Mouse (Mus musculus) kidney, embryonic 15.5 days (tissue): ENCODE results near the gene Rbm44. TPM values are rescaled to one million over a fixed set of nuclear protein-coding genes. Genes with fewer than 3 reads are reported as not detected.

Experiments used
- ATAC-seq: fragments of 200-750 bp; cut with Nextera tagmentation; replicated peaks from 2 replicates; pipeline ENCODE4 v1.8.0; 2017; ENCODE audit warnings: moderate TSS enrichment; ENCODE audit not compliant: low FRiP score
- H3K27ac ChIP-seq: fragments of 300-500 bp; sonication (generic); 2 replicates; pipeline ENCODE4 v1.5.1; 2015; ENCODE audit warnings: mild to moderate bottlenecking, inconsistent platforms
- H3K27me3 ChIP-seq: fragments of 300-500 bp; sonication (generic); 2 replicates; pipeline ENCODE4 v1.6.1; 2015; ENCODE audit warnings: inconsistent platforms
- H3K36me3 ChIP-seq: fragments of 300-500 bp; sonication (generic); 2 replicates; pipeline ENCODE4 v1.6.1; 2015; ENCODE audit warnings: inconsistent platforms
- H3K4me1 ChIP-seq: fragments of 300-500 bp; sonication (generic); 2 replicates; pipeline ENCODE4 v1.6.1; 2015; ENCODE audit warnings: inconsistent platforms
- H3K4me2 ChIP-seq: fragments of 300-500 bp; sonication (generic); 2 replicates; pipeline ENCODE4 v1.6.1; 2015; ENCODE audit warnings: moderate library complexity, mild to moderate bottlenecking, inconsistent platforms
- H3K4me3 ChIP-seq: fragments of 300-500 bp; sonication (generic); replicated peaks from 2 replicates; pipeline ENCODE4 v1.5.1; 2015; ENCODE audit warnings: mild to moderate bottlenecking, inconsistent platforms
- H3K9ac ChIP-seq: fragments of 300-500 bp; sonication (generic); 2 replicates; pipeline ENCODE4 v1.6.1; 2015; ENCODE audit warnings: mild to moderate bottlenecking, inconsistent platforms
- H3K9me3 ChIP-seq: fragments of 300-500 bp; sonication (generic); replicated peaks from 2 replicates; pipeline ENCODE4 v1.6.1; 2016; ENCODE audit warnings: inconsistent platforms
- WGBS: fragments of 180-500 bp; shearing (Covaris S2); methylation state at CpG from one replicate; pipeline ENCODE4 v1.1.7; 2015; ENCODE audit warnings: mixed read lengths; 5-methylcytosine and 5-hydroxymethylcytosine counted together
- polyA plus RNA-seq: library from polyadenylated mRNA; unstranded; fragments of >200 nt; fragmentation: Nextera tagmentation; extraction: Ambion mirVana; gene quantifications from 2 replicates; pipeline ENCODE4 v1.2.1, GENCODE M21; 2015

Rbm44 gene
- polyA plus RNA-seq, 1 experiment from 2014 or later = 0.61 TPM

DNA sequence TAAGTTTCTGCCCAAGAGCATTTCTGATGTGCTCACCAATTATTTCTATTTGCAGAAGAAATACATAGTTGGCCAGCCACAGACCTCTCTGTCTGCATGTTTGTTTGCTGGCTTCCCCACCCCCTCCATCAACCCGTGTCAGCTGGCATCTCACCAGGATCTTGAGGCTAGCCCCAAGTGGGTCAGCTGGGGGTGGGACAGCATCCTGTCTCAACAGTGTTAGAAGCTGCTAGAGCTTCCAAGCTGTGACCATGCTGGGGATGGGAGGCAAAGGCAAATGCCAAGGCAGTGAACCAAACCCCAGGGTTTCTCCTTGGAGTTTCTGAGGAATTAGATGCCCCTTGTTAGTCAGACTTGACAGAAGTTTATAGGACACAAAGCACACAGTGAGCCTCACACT is 71.1 kb downstream of the Rbm44 start:
- H3K27me3 ChIP-seq = no peaks in the 10 kb centered on the region
- WGBS = 50% methylated on average over 1 of the region's 1 CpGs
- no peak overlapping the region for H3K4me2 ChIP-seq
- H3K27ac ChIP-seq = no peak overlapping the region
- H3K4me3 ChIP-seq = no peak overlapping the region
- no peaks in the 10 kb centered on the region for H3K9me3 ChIP-seq
- H3K36me3 ChIP-seq = no peaks in the 10 kb centered on the region
- H3K9ac ChIP-seq = no peak overlapping the region
- no peak for ATAC-seq
- 0 out of 2 replicates have a peak, but pooled peaks cover 13% of the 10 kb centered on the region for H3K4me1 ChIP-seq

DNA sequence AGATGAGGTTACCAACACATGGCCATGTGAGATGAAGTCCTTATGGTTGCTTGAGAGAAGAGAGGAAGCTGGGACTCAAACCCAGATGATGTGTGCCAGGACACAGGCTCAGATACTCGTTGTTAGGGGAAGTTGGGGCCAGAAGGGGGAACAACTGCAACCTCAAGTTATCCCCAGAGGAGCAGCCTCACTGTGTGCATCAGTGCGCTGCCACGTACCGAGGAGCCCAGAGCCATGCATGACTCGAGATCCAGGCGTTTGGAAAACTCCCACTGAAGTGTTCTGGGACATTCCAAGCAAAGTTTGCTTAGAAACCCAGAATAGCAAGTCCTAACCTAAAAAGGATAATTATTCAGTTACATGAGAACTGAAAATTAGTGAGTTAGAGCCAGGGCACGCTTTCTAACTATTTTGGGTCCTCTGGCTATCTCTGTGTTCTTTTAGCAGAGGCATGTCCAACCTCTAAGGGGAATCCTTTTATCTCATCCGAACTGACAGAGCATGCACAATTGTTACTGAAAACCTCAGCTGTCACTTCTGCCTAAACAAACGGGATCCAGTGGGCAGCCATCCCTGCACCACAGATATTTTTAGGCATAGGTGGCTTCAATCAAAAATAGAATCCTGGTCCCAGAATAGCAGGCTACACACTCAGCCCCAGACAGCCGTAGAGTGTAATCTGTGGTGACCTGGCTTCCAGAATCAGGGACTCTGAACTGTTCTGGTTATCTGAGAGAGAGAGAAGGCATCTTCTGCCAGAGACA is 71.8 kb downstream of the Rbm44 start:
- Histone ChIP-seq H3K27ac (no peak overlapping the region), H3K27me3 (no peaks in the 10 kb centered on the region), H3K9ac (no peak overlapping the region), H3K9me3 (no peaks in the 10 kb centered on the region), H3K36me3 (no peaks in the 10 kb centered on the region), H3K4me1 (0 out of 2 replicates have a peak, but pooled peaks cover 6% of the 10 kb centered on the region), H3K4me2 (no peak overlapping the region), H3K4me3 (no peak overlapping the region)
- ATAC-seq = no peak
- WGBS = 52% methylated on average over 10 of the region's 10 CpGs

DNA sequence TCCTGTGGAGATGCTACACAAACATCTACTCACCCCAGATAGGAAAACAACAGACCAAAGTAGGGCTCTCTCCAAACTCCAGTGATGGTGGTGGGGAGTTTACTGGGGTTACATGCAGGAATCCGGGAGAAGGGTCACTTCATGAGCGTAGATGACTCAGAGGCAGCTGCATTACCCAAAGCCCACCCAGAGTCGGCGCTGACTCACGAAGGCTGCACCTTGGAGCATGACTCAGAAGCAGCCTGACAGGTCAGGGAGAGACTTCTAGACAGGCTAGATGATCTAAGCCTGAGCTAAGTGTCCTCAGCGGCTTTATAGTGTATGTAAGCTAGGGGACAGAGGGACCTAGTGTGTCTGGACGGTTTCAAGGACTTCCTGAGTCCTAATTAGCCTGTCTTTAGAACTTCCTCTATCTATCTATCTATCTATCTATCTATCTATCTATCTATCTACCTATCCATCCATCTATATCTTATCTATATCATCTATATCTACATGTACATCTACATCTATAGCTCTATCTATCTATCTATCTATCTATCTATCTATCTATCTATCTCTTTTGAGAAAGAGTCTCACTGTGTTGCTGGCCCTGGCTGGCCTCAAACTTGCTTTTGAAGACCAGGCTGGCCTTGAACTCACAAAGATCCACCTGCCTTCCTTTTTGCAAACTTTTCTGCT is 74.9 kb downstream of the Rbm44 start:
- ATAC-seq = no peak
- Histone ChIP-seq H3K4me3 (no peak overlapping the region), H3K36me3 (no peaks in the 10 kb centered on the region), H3K27me3 (no peaks in the 10 kb centered on the region), H3K9me3 (no peaks in the 10 kb centered on the region), H3K4me1 (0 out of 2 replicates have a peak, but pooled peaks cover 5% of the 10 kb centered on the region), H3K4me2 (no peak overlapping the region), H3K9ac (no peak overlapping the region), H3K27ac (no peak overlapping the region)
- WGBS = 85% methylated on average over 7 of the region's 7 CpGs

DNA sequence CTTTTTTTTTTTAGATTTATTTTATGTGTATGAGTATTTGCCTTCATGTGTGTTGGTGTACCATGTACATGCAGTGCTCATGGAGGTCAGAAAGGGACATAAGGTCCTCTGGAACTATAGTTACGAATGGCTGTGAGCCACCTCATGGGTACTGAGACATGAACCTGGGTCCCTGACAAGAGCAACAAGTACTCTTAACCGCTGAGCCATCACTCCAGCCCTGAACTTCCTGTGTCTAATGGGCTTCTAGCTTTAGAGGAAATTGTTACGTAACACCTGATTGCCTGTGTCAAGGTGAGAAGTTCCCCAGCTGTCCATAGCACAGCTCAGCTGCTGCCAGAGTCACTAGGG is 75.4 kb downstream of the Rbm44 start:
- Histone ChIP-seq H3K9ac (no peak overlapping the region), H3K4me3 (no peak overlapping the region), H3K4me1 (0 out of 2 replicates have a peak, but pooled peaks cover 5% of the 10 kb centered on the region), H3K9me3 (no peaks in the 10 kb centered on the region), H3K36me3 (no peaks in the 10 kb centered on the region), H3K27ac (no peak overlapping the region), H3K4me2 (no peak overlapping the region), H3K27me3 (no peaks in the 10 kb centered on the region)
- WGBS = 65% methylated on average over 3 of the region's 3 CpGs
- ATAC-seq = no peak

Other genes with a start within 250 kb of the Rbm44 start
- 0.38 and 0.48 TPM in 2 replicates for gene Mlph, start 230.0 kb upstream of the Rbm44 start, polyA plus RNA-seq
- gene Prlh, start 192.0 kb upstream of the Rbm44 start, polyA plus RNA-seq = not detected in 2 replicates
- gene Rab17, start 175.4 kb upstream of the Rbm44 start, polyA plus RNA-seq = 8.3 and 9.6 TPM in 2 replicates
- 42.6 and 43.9 TPM in 2 replicates for gene Lrrfip1, start 146.4 kb upstream of the Rbm44 start, polyA plus RNA-seq
- 2.4 and 2.5 TPM in 2 replicates for gene Ramp1, start 34.7 kb downstream of the Rbm44 start, polyA plus RNA-seq
- 72.6 and 77.9 TPM in 2 replicates for gene Ube2f, start 105.2 kb downstream of the Rbm44 start, polyA plus RNA-seq
- gene Scly, start 153.2 kb downstream of the Rbm44 start, polyA plus RNA-seq = 21.7 and 22.2 TPM in 2 replicates
- 0.06 and 0.10 TPM in 2 replicates for gene Espnl, start 177.0 kb downstream of the Rbm44 start, polyA plus RNA-seq
- gene Klhl30, start 205.9 kb downstream of the Rbm44 start, polyA plus RNA-seq = 0.53 and 0.73 TPM in 2 replicates
- 1.9 and 2.0 TPM in 2 replicates for gene Erfe, start 221.3 kb downstream of the Rbm44 start, polyA plus RNA-seq